Mouse (Mus musculus) kidney, postnatal 25 days (tissue): Measurements from ENCODE around the gene Hs3st3b1.

Experiments
- DNase-seq, 2 experiments: peaks; one replicate each; pipeline ENCODE4 v3.0.0; 2021; ENCODE audit warnings: mixed read lengths in 2 of 2

Gene Hs3st3b1

DNA sequence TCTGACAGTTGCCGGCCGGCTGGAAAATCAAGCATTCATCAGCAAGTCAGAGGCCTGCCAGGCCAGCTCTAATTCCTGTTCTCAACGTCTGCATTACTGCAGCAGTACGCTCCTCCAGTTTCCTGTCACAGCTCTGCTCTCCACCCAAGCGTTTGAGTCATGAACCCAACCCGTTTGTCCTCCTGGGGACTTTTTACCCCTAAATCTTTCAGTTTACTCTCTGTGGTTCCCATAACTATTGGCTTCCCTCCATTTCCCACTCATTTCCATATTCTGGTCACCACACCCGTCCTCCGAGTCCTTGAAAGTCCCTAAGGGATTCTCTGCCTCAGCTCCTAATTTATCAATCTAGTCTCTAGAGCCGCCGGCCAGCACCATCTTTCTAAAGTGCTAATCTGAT, 42.8 kb downstream of the Hs3st3b1 start:
- DNase-seq = peak in 1 of 2 experiments; percentile 38

- no peak for DNase-seq
Observed at GRCm38 (mm10) chr11:63878616-63879015, 43.5 kb downstream of the Hs3st3b1 start.

DNA sequence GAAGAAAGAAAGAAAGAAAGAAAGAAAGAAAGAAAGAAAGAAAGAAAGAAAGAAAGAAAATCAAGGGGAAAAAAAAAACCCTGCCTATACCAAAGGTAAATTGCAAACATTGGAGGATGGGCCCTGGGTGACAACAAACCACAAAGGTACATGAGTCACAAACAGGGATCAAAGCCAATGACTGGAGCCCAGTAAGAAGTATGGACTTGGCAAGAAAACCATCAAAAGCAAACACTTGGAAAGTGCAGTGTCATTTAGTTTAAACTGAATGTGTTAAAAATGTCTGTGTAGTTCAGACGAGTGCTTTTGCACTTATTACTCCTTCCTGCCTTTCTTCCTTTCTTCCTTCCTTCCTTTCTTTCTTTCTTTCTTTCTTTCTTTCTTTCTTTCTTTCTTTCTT, 59.3 kb downstream of the Hs3st3b1 start:
- DNase-seq = no peak

DNA sequence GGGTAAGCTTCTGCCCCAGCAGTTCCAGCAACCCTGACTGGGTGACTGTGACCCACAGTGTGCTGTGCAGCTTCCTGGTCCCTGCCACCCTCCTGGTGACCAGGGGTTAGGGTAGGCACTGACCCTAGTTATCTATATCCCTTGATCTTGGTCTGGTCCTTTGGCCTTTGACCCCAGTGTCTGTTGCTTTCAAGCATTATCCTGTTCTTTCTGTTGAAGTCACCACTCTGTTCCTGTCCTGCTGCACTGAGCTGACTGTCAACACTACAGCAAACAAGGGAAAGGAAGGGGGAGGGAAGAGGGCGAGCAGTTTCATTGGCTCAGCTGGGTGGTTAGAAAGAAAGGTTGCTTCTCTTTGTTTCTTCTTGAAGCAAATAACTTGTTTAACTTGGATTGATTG, 60.1 kb downstream of the Hs3st3b1 start:
- peak in 1 of 2 experiments; percentile 2 for DNase-seq

- no peak for DNase-seq
Observed at GRCm38 (mm10) chr11:63851041-63851730, 70.9 kb downstream of the Hs3st3b1 start.

DNA sequence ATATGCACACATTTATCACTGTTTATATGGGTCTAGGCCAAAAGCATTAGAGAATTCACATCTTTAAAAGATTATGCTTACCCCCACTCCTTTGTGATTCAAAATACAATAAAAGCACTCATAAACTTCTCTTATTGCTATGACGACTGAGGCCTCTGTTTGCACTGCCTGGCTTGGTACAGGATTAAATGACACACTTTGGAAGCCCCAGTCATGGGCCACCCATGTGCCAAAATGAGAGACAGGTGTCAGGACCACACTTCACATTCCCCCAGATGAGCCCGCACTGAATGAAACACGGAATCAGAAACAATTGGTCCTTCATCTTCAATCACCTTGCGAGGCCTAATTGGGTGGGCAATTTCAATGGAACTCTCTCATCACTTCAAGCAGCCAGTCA, 71.8 kb downstream of the Hs3st3b1 start:
- DNase-seq = no peak

DNA sequence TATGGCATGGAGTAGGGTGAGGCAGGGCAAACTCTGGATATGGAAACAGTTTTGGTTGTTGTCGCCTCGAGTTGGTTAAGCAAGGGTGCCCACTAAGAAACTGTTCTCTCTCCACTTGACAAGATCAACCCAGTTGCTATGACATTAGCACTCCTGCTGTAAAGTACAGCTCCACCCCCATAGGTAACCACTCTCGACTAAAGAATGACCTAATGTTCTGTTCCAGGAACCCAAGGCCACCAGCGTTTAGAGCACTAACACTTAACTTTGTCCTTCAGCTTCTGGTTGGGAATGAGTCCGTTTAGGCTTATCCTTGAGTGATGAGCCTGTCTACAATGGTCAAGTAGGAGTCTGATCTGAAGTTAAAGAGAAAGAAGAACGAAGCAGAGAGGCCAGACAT, 76.7 kb downstream of the Hs3st3b1 start:
- DNase-seq = no peak

DNA sequence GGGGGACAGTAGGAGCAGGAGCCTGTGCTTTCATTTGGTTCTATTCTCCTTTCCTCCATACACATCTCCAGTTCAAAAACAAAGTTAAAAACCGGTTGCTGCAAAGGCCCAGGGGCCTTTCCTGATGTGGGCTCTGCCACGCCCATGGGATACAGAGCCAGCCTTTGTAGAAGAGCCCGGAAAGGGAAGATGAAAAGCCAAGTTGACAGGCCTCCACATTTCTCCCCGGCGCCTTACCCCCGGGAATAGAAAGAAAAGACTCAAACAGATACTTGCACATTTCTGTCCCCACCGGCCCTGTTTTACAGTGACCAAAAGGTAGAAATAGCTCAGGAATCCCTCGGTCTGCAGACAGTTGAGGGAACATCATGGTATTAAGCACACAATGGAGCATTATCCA, 77.4 kb downstream of the Hs3st3b1 start:
- no peak for DNase-seq

DNA sequence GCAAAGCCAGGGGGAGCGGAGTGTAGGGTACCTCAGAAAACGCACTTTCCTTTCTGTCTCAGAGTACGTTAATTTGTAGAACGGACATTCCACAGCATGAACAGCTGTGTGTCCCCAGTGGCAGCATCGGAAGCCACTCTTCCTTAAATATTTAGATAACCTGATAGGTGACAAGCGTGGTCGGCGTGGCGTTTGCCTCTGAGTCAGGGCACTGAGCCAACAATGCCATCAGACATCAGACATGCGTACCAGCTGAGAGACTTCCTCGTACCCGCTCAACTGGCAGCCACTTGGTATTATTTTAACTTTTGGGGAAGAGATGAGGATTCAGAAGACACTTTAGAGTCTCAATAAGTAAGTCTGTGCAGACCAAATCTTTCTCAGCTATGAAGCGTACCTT, 84.6 kb downstream of the Hs3st3b1 start:
- DNase-seq = peak in 1 of 2 experiments; percentile 23
